Mouse (Mus musculus): ENCODE measurements around the gene Sik1.

DNA sequence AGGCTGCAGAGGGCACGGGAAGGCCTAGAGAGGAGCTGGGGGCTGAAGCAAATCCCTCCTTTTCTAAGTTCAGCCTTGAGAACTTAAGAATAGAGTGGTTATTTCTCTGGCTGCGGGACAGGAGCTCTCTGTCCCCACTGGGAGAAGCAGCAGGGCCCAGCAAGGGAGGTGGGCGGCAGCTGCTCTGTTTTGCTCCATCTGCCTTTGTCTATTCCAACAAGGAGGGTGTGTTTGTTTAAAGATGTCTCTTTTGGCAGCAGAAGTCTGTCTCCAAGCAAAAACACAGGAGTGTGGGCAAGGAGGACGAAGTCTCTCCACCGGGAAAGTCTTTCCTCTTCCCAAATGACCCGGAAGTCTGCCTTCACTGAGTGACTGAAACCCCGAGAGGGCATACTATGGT lies 18.8 kb downstream of the Sik1 start:
- no peak for TF ChIP-seq CTCF (IDR thresholded peaks at IDR 0.05; ENCODE audit: borderline replicate concordance, insufficient read depth, low read length)
- TF ChIP-seq POLR2A (IDR thresholded peaks at IDR 0.05; ENCODE audit: low read depth, low read length): no peak

All from embryonic fibroblast, embryonic 13.5 days (primary cell).